Mouse (Mus musculus) hindlimb bud, embryonic 11.5 days (tissue): Measurements from ENCODE around the gene Olfr312.

Experiments used
- DNase-seq: peaks from one replicate; pipeline ENCODE4 v3.0.0-alpha.2; 2012; ENCODE audit warnings: low read depth, low spot score; ENCODE audit errors: extremely low spot score

Gene Olfr312

DNA sequence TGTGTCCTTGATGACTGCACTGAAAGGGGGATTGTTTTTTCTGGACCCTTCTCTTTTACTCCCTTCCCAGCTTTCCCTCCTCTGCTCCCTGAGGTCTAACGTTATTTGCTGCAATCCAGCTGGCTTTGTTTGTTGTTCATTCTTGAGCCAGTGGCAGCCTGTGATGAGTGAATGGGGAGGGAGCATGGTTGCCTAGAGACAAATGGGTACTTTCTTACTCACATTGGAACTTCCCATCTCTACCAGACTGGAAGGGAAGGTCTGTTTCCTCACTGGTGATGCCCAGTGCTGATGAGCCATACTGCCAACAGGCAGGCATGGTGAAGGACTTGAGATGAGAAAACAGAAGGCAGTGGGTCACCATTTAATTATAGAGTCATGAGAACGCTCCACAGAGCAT is 20.7 kb downstream of the Olfr312 start:
- DNase-seq = no peak

DNA sequence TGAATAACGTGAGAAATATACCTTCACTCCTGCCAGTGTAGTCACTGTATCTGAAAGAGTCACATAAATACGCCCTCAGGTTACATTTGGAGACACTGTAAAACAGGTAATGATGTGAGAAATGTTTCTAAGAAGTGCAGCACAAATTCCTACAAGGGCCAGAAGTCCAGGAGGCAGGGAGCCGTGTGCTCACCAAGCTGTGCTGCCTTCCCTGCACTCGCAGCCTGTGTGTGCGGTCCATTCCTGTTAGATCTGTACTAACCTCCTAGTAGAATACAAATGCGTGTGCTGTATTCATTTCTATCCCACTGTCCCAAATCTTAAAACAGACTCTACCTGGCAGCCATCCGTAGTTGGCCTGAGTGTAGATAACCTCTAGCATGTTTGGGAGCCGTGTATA is 31.7 kb downstream of the Olfr312 start:
- no peak for DNase-seq

DNA sequence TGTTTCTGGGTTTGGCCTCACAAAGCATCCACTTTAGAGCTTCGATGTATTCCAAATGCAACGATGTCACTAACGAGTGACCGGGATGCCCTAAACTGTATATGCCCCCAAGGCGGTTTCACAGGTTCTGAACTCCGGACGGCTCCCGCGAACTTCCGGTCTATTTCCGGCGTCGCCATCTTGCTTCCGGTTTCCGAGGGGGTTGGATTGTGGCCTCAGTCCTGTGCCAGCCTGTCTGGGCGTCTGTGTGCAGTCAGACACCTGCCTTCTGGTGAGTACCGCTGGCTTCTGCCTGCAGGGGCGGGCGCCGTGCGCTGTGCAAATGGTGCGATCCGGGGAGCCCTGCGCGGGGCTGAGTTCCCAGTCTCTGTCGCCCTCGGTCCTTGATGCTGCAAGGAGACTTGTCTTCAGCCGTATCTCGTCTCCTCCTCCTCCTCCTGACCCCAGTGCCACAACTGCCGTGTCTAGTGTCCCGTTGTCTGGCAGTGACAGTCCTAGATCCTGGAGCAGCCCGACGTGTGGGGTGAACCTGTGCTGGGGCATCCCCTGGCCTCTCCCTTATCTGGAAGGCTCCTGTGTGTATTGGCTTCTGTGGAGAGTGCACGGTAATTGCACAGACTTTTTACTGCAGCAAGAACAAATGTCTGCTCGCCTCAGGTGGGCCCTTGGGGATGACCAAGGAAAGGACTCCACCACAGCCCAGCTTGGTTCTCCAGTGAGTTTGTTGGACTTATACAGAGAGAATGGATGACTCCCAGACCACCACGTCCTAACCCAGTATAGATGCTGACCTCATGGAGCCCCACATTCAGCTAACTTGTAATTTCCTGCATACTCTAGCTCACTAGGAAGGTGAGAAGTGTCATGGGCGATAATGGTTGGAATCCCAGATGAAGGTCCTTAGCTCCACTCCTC is 38.3 kb downstream of the Olfr312 start, which contains the start of gene 2810021J22Rik:
TSS of gene 2810021J22Rik (plus strand) at position 178 of the 915 bp plus-strand sequence.
- peak; percentile 56 for DNase-seq

DNA sequence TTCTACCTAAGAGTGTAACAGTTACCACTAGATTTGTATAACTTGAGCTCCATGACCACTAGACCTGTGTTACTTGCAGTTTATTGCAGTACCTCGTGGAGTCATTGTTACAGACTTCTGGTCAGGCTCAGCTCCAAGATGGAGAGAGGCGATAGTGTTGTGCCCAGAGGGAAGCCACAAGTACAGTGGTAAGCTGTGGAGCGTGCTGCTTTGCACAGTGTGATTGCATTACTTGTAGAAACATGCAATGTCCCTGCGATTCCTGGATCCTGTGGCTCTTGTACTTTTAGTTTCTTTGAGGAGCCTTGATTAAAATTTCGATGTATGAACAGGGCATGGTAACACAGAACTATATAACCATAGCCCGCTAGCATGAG is 38.9 kb downstream of the Olfr312 start:
- no peak for DNase-seq

DNA sequence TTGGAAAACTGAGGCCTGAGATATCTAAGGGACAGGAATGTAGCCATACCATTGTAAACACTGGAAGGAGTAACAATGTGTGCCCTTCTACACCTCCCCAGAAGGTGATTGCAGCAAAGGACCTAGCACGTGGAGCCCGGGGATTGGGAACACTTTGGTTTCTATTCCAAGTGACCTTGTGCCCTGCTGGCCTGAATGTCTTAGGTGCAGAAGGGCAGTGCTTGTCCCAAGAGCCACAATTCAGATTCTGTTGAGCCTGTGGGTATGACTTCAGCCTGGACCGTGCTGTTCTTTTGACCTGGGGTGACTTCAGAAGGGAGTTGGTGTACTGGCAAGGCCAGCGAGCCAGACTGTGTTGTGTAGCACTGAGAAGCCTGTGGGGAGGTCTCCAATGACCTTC is 41.9 kb downstream of the Olfr312 start:
- no peak for DNase-seq

DNA sequence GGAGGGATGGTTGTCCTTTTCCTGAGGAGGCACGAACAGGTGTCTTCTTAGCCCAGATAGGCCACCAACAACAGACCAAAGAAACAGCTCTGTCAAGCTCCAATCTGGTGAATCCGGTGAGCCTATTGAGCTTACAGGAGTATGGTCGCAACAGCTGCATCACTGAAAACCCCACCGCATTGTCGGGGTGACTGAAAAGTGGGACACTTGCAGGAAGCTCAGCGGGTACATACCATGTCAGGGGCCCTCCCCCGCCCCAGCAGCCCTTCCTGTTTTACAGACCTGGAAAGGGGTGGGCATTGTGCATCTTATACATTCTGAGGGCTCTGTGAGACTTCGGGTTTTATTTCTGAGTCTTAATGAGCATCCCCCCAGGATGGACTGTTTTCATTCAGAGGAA is 54.7 kb downstream of the Olfr312 start:
- no peak for DNase-seq
